Mouse (Mus musculus) midbrain, postnatal 0 days (tissue): Measurements from ENCODE around the gene Tmed10. TPM values are rescaled to one million over a fixed set of nuclear protein-coding genes. Genes with fewer than 3 reads are reported as not detected.

Source experiments
- ATAC-seq: fragments of 200-750 bp; cut with Nextera tagmentation; 2 replicates; pipeline ENCODE4 v1.8.0; 2017; ENCODE audit warnings: moderate number of reproducible peaks, mild to moderate bottlenecking, moderate TSS enrichment, moderate library complexity; ENCODE audit not compliant: low FRiP score
- DNase-seq: peaks from one replicate; pipeline ENCODE4 v3.0.0-alpha.2; 2015; ENCODE audit warnings: low spot score
- H3K27ac ChIP-seq: fragments of 300-500 bp; sonication (generic); 2 replicates; pipeline ENCODE4 v1.5.1; 2014; ENCODE audit warnings: low read depth, mild to moderate bottlenecking, low read length, mixed read lengths
- H3K27me3 ChIP-seq: fragments of 300-500 bp; sonication (generic); 2 replicates; pipeline ENCODE4 v1.6.1; 2014; ENCODE audit warnings: low read length, control low read depth, mixed read lengths; ENCODE audit not compliant: insufficient read depth
- H3K36me3 ChIP-seq: fragments of 300-500 bp; sonication (generic); 2 replicates; pipeline ENCODE4 v1.6.1; 2014; ENCODE audit warnings: low read length, control low read depth, mixed read lengths; ENCODE audit not compliant: insufficient read depth
- H3K4me1 ChIP-seq: fragments of 300-500 bp; sonication (generic); 2 replicates; pipeline ENCODE4 v1.6.1; 2014; ENCODE audit warnings: mild to moderate bottlenecking, control low read depth, antibody characterized with exemption, low read length, mixed read lengths; ENCODE audit not compliant: insufficient read depth
- H3K4me2 ChIP-seq: fragments of 300-500 bp; sonication (generic); 2 replicates; pipeline ENCODE4 v1.6.1; 2014; ENCODE audit warnings: low read depth, mild to moderate bottlenecking, low read length, mixed read lengths; ENCODE audit not compliant: poor library complexity, severe bottlenecking
- H3K4me3 ChIP-seq: fragments of 300-500 bp; sonication (generic); 2 replicates; pipeline ENCODE4 v1.5.1; 2014; ENCODE audit warnings: low read depth, mild to moderate bottlenecking, low read length, moderate library complexity
- H3K9ac ChIP-seq: fragments of 300-500 bp; sonication (generic); replicated peaks from 2 replicates; pipeline ENCODE4 v1.6.1; 2014; ENCODE audit warnings: mild to moderate bottlenecking, low read length, moderate library complexity, mixed read lengths; ENCODE audit not compliant: poor library complexity, severe bottlenecking
- H3K9me3 ChIP-seq: fragments of 300-500 bp; sonication (generic); 2 replicates; pipeline ENCODE4 v1.6.1; 2016; ENCODE audit warnings: low read length, control low read depth
- CTCF ChIP-seq: IDR thresholded peaks from 2 replicates; pipeline ENCODE4 v1.5.1; 2016; ENCODE audit warnings: antibody characterized with exemption, mild to moderate bottlenecking
- WGBS: fragments of 180-500 bp; shearing (Covaris S2); extraction: QIAGEN DNeasy Blood & Tissue Kit; methylation state at CpG from one replicate; pipeline ENCODE4 v1.1.7; 2014; 5-methylcytosine and 5-hydroxymethylcytosine counted together
- polyA plus RNA-seq: library from polyadenylated mRNA; unstranded; fragments of >200 nt; fragmentation: Nextera tagmentation; extraction: Ambion mirVana; gene quantifications from 2 replicates; pipeline ENCODE4 v1.2.1, GENCODE M21; 2015
- total RNA-seq: library from RNA; depleted of rRNA; stranded (reverse); fragments of >200 nt; gene quantifications from 2 replicates; pipeline ENCODE4 v1.2.3, GENCODE M21; 2014

Tmed10 gene
- total and polyA plus RNA-seq, 2 experiments from 2014 or later: 68.6 to 186 TPM

GRCm38 (mm10) chr12:85415876-85416275 lies 41.2 kb upstream of the Tmed10 start:
- Histone ChIP-seq H3K4me3 (no peak overlapping the region), H3K27ac (no peak overlapping the region), H3K9me3 (no peaks in the 10 kb centered on the region), H3K36me3 (no peaks in the 10 kb centered on the region), H3K9ac (no peak overlapping the region), H3K27me3 (no peaks in the 10 kb centered on the region), H3K4me2 (no peak overlapping the region), H3K4me1 (no peaks in the 10 kb centered on the region)
- ATAC-seq (no peak), DNase-seq (no peak)
- TF ChIP-seq CTCF: no peak
- WGBS: 75% methylated on average over 3 of the region's 3 CpGs

- no peak overlapping the region for H3K27ac ChIP-seq
- no peak overlapping the region for H3K9ac ChIP-seq
- H3K4me1 ChIP-seq: no peaks in the 10 kb centered on the region
- H3K27me3 ChIP-seq: no peaks in the 10 kb centered on the region
- no peak overlapping the region for H3K4me3 ChIP-seq
- ATAC-seq (no peak), DNase-seq (no peak)
- WGBS: 23% methylated on average over 2 of the region's 2 CpGs
- H3K36me3 ChIP-seq: no peaks in the 10 kb centered on the region
- H3K9me3 ChIP-seq: no peaks in the 10 kb centered on the region
- no peak overlapping the region for H3K4me2 ChIP-seq
- no peak for TF ChIP-seq CTCF
Measured at GRCm38 (mm10) chr12:85411136-85411535, 36.5 kb upstream of the Tmed10 start.

DNA sequence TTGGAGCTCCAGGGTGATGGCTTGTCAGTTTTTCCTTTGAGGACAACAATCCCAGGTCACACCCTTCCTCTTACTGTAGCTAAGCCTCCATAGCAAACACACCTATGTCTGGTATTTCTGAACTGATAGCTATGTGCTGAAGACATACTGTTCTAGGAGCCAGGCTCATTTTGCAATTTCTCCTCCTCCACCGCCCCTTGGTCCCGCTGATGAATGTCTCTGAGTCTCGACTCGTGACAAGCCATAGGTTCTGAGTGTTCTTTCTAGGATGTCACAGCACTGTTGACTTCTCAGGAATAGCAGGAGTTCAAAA lies 23.3 kb upstream of the Tmed10 start:
- no peak for TF ChIP-seq CTCF
- H3K4me3 ChIP-seq: no peak overlapping the region
- H3K27me3 ChIP-seq: no peaks in the 10 kb centered on the region
- no peak overlapping the region for H3K4me2 ChIP-seq
- H3K9me3 ChIP-seq: no peaks in the 10 kb centered on the region
- 90% methylated on average over 4 of the region's 4 CpGs for WGBS
- H3K36me3 ChIP-seq: no peaks in the 10 kb centered on the region
- no peak overlapping the region for H3K9ac ChIP-seq
- ATAC-seq: no peak
- no peak overlapping the region for H3K27ac ChIP-seq
- no peaks in the 10 kb centered on the region for H3K4me1 ChIP-seq
- no peak for DNase-seq

DNA sequence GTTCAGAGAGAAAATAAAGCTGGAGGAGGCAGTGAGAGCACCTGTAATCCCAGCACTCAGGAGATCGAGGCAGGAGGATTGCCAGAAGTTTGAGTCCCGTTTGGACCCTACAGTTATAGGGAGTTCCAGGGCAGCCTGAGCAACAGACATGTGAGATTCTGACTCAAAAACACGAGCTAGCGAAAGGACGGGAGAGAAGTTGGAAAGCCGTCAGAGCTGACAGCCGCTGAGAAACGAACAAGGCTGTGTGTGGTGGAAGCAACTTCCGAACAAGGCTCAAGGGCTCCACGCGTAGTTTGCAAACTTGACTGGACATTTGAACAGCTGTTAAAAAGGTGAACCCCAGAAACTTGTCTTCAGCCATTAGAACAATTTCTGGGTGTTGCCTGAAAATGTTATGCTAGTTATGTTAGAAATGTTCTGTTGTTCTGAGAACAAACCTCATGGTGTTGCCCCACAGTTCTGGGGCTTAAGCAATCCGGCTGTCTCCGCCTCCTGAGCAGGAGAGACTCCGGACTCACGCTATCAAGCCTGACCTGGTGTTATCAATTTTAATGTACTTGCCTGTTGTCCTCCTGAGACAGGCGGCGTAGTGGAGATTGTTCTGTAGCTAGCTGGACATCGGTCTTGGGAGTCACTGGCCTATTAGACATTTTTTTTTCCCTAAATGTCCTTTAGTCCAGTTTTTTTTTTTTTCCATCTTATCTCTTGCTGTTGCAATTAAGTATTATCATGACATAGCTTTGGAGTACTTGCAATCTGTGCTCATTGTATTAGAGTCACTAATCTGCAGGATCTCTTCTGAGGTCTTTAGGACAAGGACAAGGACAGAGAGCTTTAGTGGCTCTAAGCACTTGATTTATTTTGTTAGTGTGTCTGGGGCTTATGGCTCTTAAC lies 22.7 kb upstream of the Tmed10 start:
- WGBS: 80% methylated on average over 18 of the region's 18 CpGs
- no peaks in the 10 kb centered on the region for H3K27me3 ChIP-seq
- no peak overlapping the region for H3K4me2 ChIP-seq
- H3K36me3 ChIP-seq: no peaks in the 10 kb centered on the region
- H3K9me3 ChIP-seq: no peaks in the 10 kb centered on the region
- no peak overlapping the region for H3K27ac ChIP-seq
- H3K4me1 ChIP-seq: no peaks in the 10 kb centered on the region
- H3K4me3 ChIP-seq: no peak overlapping the region
- no peak for ATAC-seq
- no peak for DNase-seq
- TF ChIP-seq CTCF: no peak
- no peak overlapping the region for H3K9ac ChIP-seq

GRCm38 (mm10) chr12:85393981-85394380 lies 19.3 kb upstream of the Tmed10 start:
- Histone ChIP-seq H3K4me2 (no peak overlapping the region), H3K4me1 (no peaks in the 10 kb centered on the region), H3K27ac (no peak overlapping the region), H3K27me3 (no peaks in the 10 kb centered on the region), H3K36me3 (no peaks in the 10 kb centered on the region), H3K4me3 (no peak overlapping the region), H3K9me3 (no peaks in the 10 kb centered on the region), H3K9ac (no peak overlapping the region)
- ATAC-seq: no peak
- no peak for DNase-seq
- WGBS: 77% methylated on average over 7 of the region's 7 CpGs
- TF ChIP-seq CTCF: no peak

GRCm38 (mm10) chr12:85393526-85393925 lies 18.9 kb upstream of the Tmed10 start:
- WGBS: 90% methylated on average over 5 of the region's 5 CpGs
- no peaks in the 10 kb centered on the region for H3K27me3 ChIP-seq
- no peak for ATAC-seq
- no peaks in the 10 kb centered on the region for H3K4me1 ChIP-seq
- no peak for TF ChIP-seq CTCF
- DNase-seq: no peak
- no peaks in the 10 kb centered on the region for H3K36me3 ChIP-seq
- H3K4me2 ChIP-seq: no peak overlapping the region
- no peaks in the 10 kb centered on the region for H3K9me3 ChIP-seq
- no peak overlapping the region for H3K9ac ChIP-seq
- H3K4me3 ChIP-seq: no peak overlapping the region
- H3K27ac ChIP-seq: no peak overlapping the region
